Mouse (Mus musculus) heart, embryonic 15.5 days (tissue): Measurements from ENCODE around the gene Pgam5. TPM values are rescaled to one million over a fixed set of nuclear protein-coding genes. Genes with fewer than 3 reads are reported as not detected.

Experiments used
- ATAC-seq: fragments of 200-750 bp; cut with Nextera tagmentation; replicated peaks from 2 replicates; pipeline ENCODE4 v1.8.0; 2017; ENCODE audit warnings: low read depth, moderate TSS enrichment; ENCODE audit not compliant: insufficient number of reproducible peaks, insufficient read depth, low FRiP score
- H3K27ac ChIP-seq: fragments of 300-500 bp; sonication (generic); 2 replicates; pipeline ENCODE4 v1.5.1; 2015; ENCODE audit warnings: mild to moderate bottlenecking, inconsistent platforms
- H3K27me3 ChIP-seq: fragments of 300-500 bp; sonication (generic); 2 replicates; pipeline ENCODE4 v1.6.1; 2015; ENCODE audit warnings: inconsistent platforms
- H3K36me3 ChIP-seq: fragments of 300-500 bp; sonication (generic); 2 replicates; pipeline ENCODE4 v1.6.1; 2015; ENCODE audit warnings: mild to moderate bottlenecking, inconsistent platforms
- H3K4me1 ChIP-seq: fragments of 300-500 bp; sonication (generic); replicated peaks from 2 replicates; pipeline ENCODE4 v1.6.1; 2015; ENCODE audit warnings: inconsistent platforms
- H3K4me2 ChIP-seq: fragments of 300-500 bp; sonication (generic); 2 replicates; pipeline ENCODE4 v1.6.1; 2015; ENCODE audit warnings: inconsistent platforms, mild to moderate bottlenecking, moderate library complexity
- H3K4me3 ChIP-seq: fragments of 300-500 bp; sonication (generic); 2 replicates; pipeline ENCODE4 v1.5.1; 2015; ENCODE audit warnings: mild to moderate bottlenecking, inconsistent platforms
- H3K9ac ChIP-seq: fragments of 300-500 bp; sonication (generic); 2 replicates; pipeline ENCODE4 v1.6.1; 2015; ENCODE audit warnings: mild to moderate bottlenecking, inconsistent platforms
- H3K9me3 ChIP-seq: fragments of 300-500 bp; sonication (generic); replicated peaks from 2 replicates; pipeline ENCODE4 v1.6.1; 2016; ENCODE audit warnings: inconsistent platforms
- WGBS: fragments of 180-500 bp; shearing (Covaris S2); methylation state at CpG from one replicate; pipeline ENCODE4 v1.1.7; 2015; ENCODE audit warnings: mixed read lengths; 5-methylcytosine and 5-hydroxymethylcytosine counted together
- polyA plus RNA-seq: library from polyadenylated mRNA; unstranded; fragments of >200 nt; fragmentation: Nextera tagmentation; extraction: Ambion mirVana; gene quantifications from 2 replicates; pipeline ENCODE4 v1.2.1, GENCODE M21; 2015

The Pgam5 gene
- polyA plus RNA-seq = 40.2 and 49.7 TPM in 2 replicates

- 1% methylated on average over 65 of the region's 66 CpGs for WGBS
- no peaks in the 10 kb centered on the region for H3K9me3 ChIP-seq
- H3K4me3 ChIP-seq = peak within 1 kb of the TSS; percentile 97
- H3K4me1 ChIP-seq = peaks cover 5% of the 10 kb centered on the region
- peaks cover 23% of the 10 kb centered on the region for H3K36me3 ChIP-seq
- peak within 1 kb of the TSS; percentile 69 for H3K27ac ChIP-seq
- H3K27me3 ChIP-seq = no peaks in the 10 kb centered on the region
- peak within 1 kb of the TSS; percentile 77 for H3K4me2 ChIP-seq
- ATAC-seq = peak; percentile 77
- H3K9ac ChIP-seq = peak within 1 kb of the TSS; percentile 89
These were observed at the start of gene Pgam5 for GRCm38 (mm10) chr5:110269141-110270101. TSS of gene Pgam5 (minus strand) at chr5:110269913.

GRCm38 (mm10) chr5:110313127-110313526, 43.4 kb upstream of the Pgam5 start:
- Histone ChIP-seq H3K4me3 (no peak overlapping the region), H3K4me2 (no peak overlapping the region), H3K9me3 (no peaks in the 10 kb centered on the region), H3K4me1 (no peaks in the 10 kb centered on the region), H3K27me3 (no peaks in the 10 kb centered on the region), H3K9ac (no peak overlapping the region), H3K36me3 (peaks cover 43% of the 10 kb centered on the region), H3K27ac (no peak overlapping the region)
- 87% methylated on average over 3 of the region's 3 CpGs for WGBS
- no peak for ATAC-seq

GRCm38 (mm10) chr5:110308861-110309260, 39.1 kb upstream of the Pgam5 start:
- Histone ChIP-seq H3K4me3 (no peak overlapping the region), H3K4me2 (no peak overlapping the region), H3K9me3 (no peaks in the 10 kb centered on the region), H3K27me3 (no peaks in the 10 kb centered on the region), H3K9ac (no peak overlapping the region), H3K4me1 (no peaks in the 10 kb centered on the region), H3K27ac (no peak overlapping the region), H3K36me3 (peaks cover 61% of the 10 kb centered on the region)
- WGBS = 96% methylated on average over 7 of the region's 7 CpGs
- ATAC-seq = no peak

GRCm38 (mm10) chr5:110300591-110300990, 30.9 kb upstream of the Pgam5 start:
- ATAC-seq = no peak

GRCm38 (mm10) chr5:110296637-110297036, 26.9 kb upstream of the Pgam5 start:
- H3K36me3 ChIP-seq = peaks cover 21% of the 10 kb centered on the region
- 81% methylated on average over 1 of the region's 1 CpGs for WGBS
- no peak overlapping the region for H3K4me2 ChIP-seq
- no peak overlapping the region for H3K9ac ChIP-seq
- H3K4me1 ChIP-seq = no peaks in the 10 kb centered on the region
- no peak overlapping the region for H3K4me3 ChIP-seq
- ATAC-seq = no peak
- H3K9me3 ChIP-seq = no peaks in the 10 kb centered on the region
- no peaks in the 10 kb centered on the region for H3K27me3 ChIP-seq
- no peak overlapping the region for H3K27ac ChIP-seq

More at GRCm38 (mm10) chr5:110300591-110300990, 30.9 kb upstream of the Pgam5 start:
- Histone ChIP-seq H3K27me3 (no peaks in the 10 kb centered on the region), H3K9ac (no peak overlapping the region), H3K4me2 (no peak overlapping the region), H3K36me3 (peaks cover 35% of the 10 kb centered on the region), H3K4me1 (no peaks in the 10 kb centered on the region), H3K9me3 (no peaks in the 10 kb centered on the region), H3K27ac (no peak overlapping the region), H3K4me3 (no peak overlapping the region)
- WGBS = 90% methylated on average over 2 of the region's 2 CpGs

- H3K4me3 ChIP-seq = no peak overlapping the region
- ATAC-seq = no peak
- no peaks in the 10 kb centered on the region for H3K27me3 ChIP-seq
- H3K9me3 ChIP-seq = no peaks in the 10 kb centered on the region
- H3K4me2 ChIP-seq = no peak overlapping the region
- H3K9ac ChIP-seq = no peak overlapping the region
- no peak overlapping the region for H3K27ac ChIP-seq
- H3K36me3 ChIP-seq = peaks cover 25% of the 10 kb centered on the region
- H3K4me1 ChIP-seq = peaks cover 4% of the 10 kb centered on the region; the same call in 1 of the 2 replicates
- 89% methylated on average over 1 of the region's 1 CpGs for WGBS
These were observed 21.9 kb upstream of the Pgam5 start for GRCm38 (mm10) chr5:110291649-110292048.

- H3K9me3 ChIP-seq = no peaks in the 10 kb centered on the region
- peaks cover 16% of the 10 kb centered on the region for H3K4me1 ChIP-seq
- no peak overlapping the region for H3K27ac ChIP-seq
- H3K9ac ChIP-seq = no peak overlapping the region; the same call in 1 of the 2 replicates
- peak overlapping the region; percentile 75 for H3K4me3 ChIP-seq
- H3K4me2 ChIP-seq = peak overlapping the region; percentile 95
- WGBS = 66% methylated on average over 2 of the region's 2 CpGs
- ATAC-seq = no peak
- peaks cover 14% of the 10 kb centered on the region for H3K36me3 ChIP-seq
- H3K27me3 ChIP-seq = no peaks in the 10 kb centered on the region
These were observed 17.4 kb upstream of the Pgam5 start for GRCm38 (mm10) chr5:110287084-110287475.

GRCm38 (mm10) chr5:110286446-110287083, 16.9 kb upstream of the Pgam5 start:
- no peaks in the 10 kb centered on the region for H3K27me3 ChIP-seq
- H3K4me2 ChIP-seq = peak overlapping the region; percentile 95
- peaks cover 16% of the 10 kb centered on the region for H3K4me1 ChIP-seq
- peaks cover 14% of the 10 kb centered on the region for H3K36me3 ChIP-seq
- peak overlapping the region; percentile 75 for H3K9ac ChIP-seq
- 2% methylated on average over 28 of the region's 31 CpGs for WGBS
- H3K9me3 ChIP-seq = no peaks in the 10 kb centered on the region
- peak overlapping the region; percentile 50; the same call in 1 of the 2 replicates for H3K27ac ChIP-seq
- ATAC-seq = no peak; the same call in 1 of the 2 replicates
- peak overlapping the region; percentile 75 for H3K4me3 ChIP-seq

- Histone ChIP-seq H3K4me3 (peak within 1 kb of the TSS; percentile 75), H3K36me3 (peaks cover 7% of the 10 kb centered on the region), H3K9ac (peak within 1 kb of the TSS; percentile 75), H3K27me3 (no peaks in the 10 kb centered on the region), H3K4me2 (peak within 1 kb of the TSS; percentile 95), H3K9me3 (no peaks in the 10 kb centered on the region), H3K4me1 (peaks cover 16% of the 10 kb centered on the region), H3K27ac (peak within 1 kb of the TSS; percentile 61)
- under 1% methylated on average over 61 of the region's 64 CpGs for WGBS
- peak; percentile 100 for ATAC-seq
These were observed 16.2 kb upstream of the Pgam5 start, which contains the start of the genes Pxmp2 and Pole for GRCm38 (mm10) chr5:110285770-110286445. TSS of gene Pxmp2 (minus strand) at chr5:110286186. TSS of gene Pole (plus strand) at chr5:110286306.

- no peak for ATAC-seq
- no peaks in the 10 kb centered on the region for H3K27me3 ChIP-seq
- H3K4me1 ChIP-seq = peaks cover 16% of the 10 kb centered on the region
- no peaks in the 10 kb centered on the region for H3K9me3 ChIP-seq
- peak overlapping the region; percentile 75 for H3K4me3 ChIP-seq
- H3K9ac ChIP-seq = peak overlapping the region; percentile 61
- 2% methylated on average over 15 of the region's 15 CpGs for WGBS
- no peak overlapping the region for H3K27ac ChIP-seq
- peak overlapping the region; percentile 95 for H3K4me2 ChIP-seq
- peaks cover 6% of the 10 kb centered on the region; the same call in 1 of the 2 replicates for H3K36me3 ChIP-seq
These were observed 15.4 kb upstream of the Pgam5 start for GRCm38 (mm10) chr5:110285156-110285555.

- WGBS = 7% methylated on average over 4 of the region's 4 CpGs
- H3K27me3 ChIP-seq = no peaks in the 10 kb centered on the region
These were observed 14.8 kb upstream of the Pgam5 start for GRCm38 (mm10) chr5:110284536-110284935.

More at GRCm38 (mm10) chr5:110284536-110284935, 14.8 kb upstream of the Pgam5 start:
- Histone ChIP-seq H3K4me2 (peak overlapping the region; percentile 95), H3K4me1 (peaks cover 16% of the 10 kb centered on the region), H3K4me3 (peak overlapping the region; percentile 75), H3K9ac (no peak overlapping the region), H3K36me3 (peaks cover 3% of the 10 kb centered on the region; the same call in 1 of the 2 replicates), H3K9me3 (no peaks in the 10 kb centered on the region), H3K27ac (no peak overlapping the region)
- ATAC-seq = no peak
